Mouse (Mus musculus): ENCODE results near the gene Hip1. TPM values are rescaled to one million over a fixed set of nuclear protein-coding genes. Genes with fewer than 3 reads are reported as not detected.

Gene Hip1
- polyA plus RNA-seq, 1 experiment from 2014 or later: 51.3 TPM

GRCm38 (mm10) chr5:135478877-135479600, 65.9 kb downstream of the Hip1 start:
- Histone ChIP-seq H3K4me3 (no peak overlapping the region), H3K27me3 (ENCODE audit: insufficient read depth, poor library complexity, severe bottlenecking) (no peaks in the 10 kb centered on the region), H3K36me3 (peaks cover 85% of the 10 kb centered on the region), H3K27ac (no peak overlapping the region), H3K9me3 (no peaks in the 10 kb centered on the region), H3K4me1 (replicated peaks) (peaks cover 8% of the 10 kb centered on the region; the same call in 1 of the 2 replicates)
- 93% methylated on average over 12 of the region's 12 CpGs for WGBS
- no peak for DNase-seq (ENCODE audit: low spot score)

- 85% methylated on average over 5 of the region's 5 CpGs for WGBS
- H3K36me3 ChIP-seq: peaks cover 78% of the 10 kb centered on the region
These were observed 68.7 kb downstream of the Hip1 start for GRCm38 (mm10) chr5:135476199-135476598.

GRCm38 (mm10) chr5:135472405-135472804, 72.5 kb downstream of the Hip1 start:
- WGBS: 97% methylated on average over 6 of the region's 6 CpGs
- H3K4me3 ChIP-seq: no peak overlapping the region
- peaks cover 4% of the 10 kb centered on the region; the same call in 1 of the 2 replicates for H3K9me3 ChIP-seq
- no peak overlapping the region for H3K27ac ChIP-seq
- peaks cover 57% of the 10 kb centered on the region for H3K36me3 ChIP-seq
- peaks cover 8% of the 10 kb centered on the region; the same call in 1 of the 2 replicates for H3K4me1 ChIP-seq (replicated peaks)
- H3K27me3 ChIP-seq (ENCODE audit: insufficient read depth, poor library complexity, severe bottlenecking): no peaks in the 10 kb centered on the region
- no peak for DNase-seq (ENCODE audit: low spot score)

More at GRCm38 (mm10) chr5:135476199-135476598, 68.7 kb downstream of the Hip1 start:
- DNase-seq (ENCODE audit: low spot score): no peak
- no peaks in the 10 kb centered on the region for H3K9me3 ChIP-seq
- no peaks in the 10 kb centered on the region for H3K27me3 ChIP-seq (ENCODE audit: insufficient read depth, poor library complexity, severe bottlenecking)
- H3K27ac ChIP-seq: 0 out of 2 replicates have a peak overlapping the region, but pooled peaks have one; percentile 12
- H3K4me1 ChIP-seq (replicated peaks): peaks cover 8% of the 10 kb centered on the region; the same call in 1 of the 2 replicates
- H3K4me3 ChIP-seq: no peak overlapping the region

- Histone ChIP-seq H3K4me1 (replicated peaks) (peaks cover 9% of the 10 kb centered on the region; the same call in 1 of the 2 replicates), H3K27me3 (ENCODE audit: insufficient read depth, poor library complexity, severe bottlenecking) (no peaks in the 10 kb centered on the region), H3K27ac (no peak overlapping the region), H3K4me3 (no peak overlapping the region), H3K36me3 (peaks cover 63% of the 10 kb centered on the region), H3K9me3 (peaks cover 4% of the 10 kb centered on the region; the same call in 1 of the 2 replicates)
- over 99% methylated on average over 4 of the region's 4 CpGs for WGBS
- DNase-seq (ENCODE audit: low spot score): no peak
These were observed 73.2 kb downstream of the Hip1 start for GRCm38 (mm10) chr5:135471747-135472146.

- no peak for DNase-seq (ENCODE audit: low spot score)
- H3K36me3 ChIP-seq: peaks cover 53% of the 10 kb centered on the region
- H3K4me3 ChIP-seq: no peak overlapping the region
- 95% methylated on average over 6 of the region's 6 CpGs for WGBS
- no peak overlapping the region for H3K27ac ChIP-seq
- H3K4me1 ChIP-seq (replicated peaks): peaks cover 14% of the 10 kb centered on the region
- no peaks in the 10 kb centered on the region for H3K27me3 ChIP-seq (ENCODE audit: insufficient read depth, poor library complexity, severe bottlenecking)
- H3K9me3 ChIP-seq: peaks cover 4% of the 10 kb centered on the region; the same call in 1 of the 2 replicates
These were observed 76.6 kb downstream of the Hip1 start for GRCm38 (mm10) chr5:135468280-135468679.

- Histone ChIP-seq H3K9me3 (peaks cover 7% of the 10 kb centered on the region; the same call in 1 of the 2 replicates), H3K27me3 (ENCODE audit: insufficient read depth, poor library complexity, severe bottlenecking) (no peaks in the 10 kb centered on the region), H3K4me3 (no peak overlapping the region), H3K4me1 (replicated peaks) (peaks cover 14% of the 10 kb centered on the region), H3K36me3 (peaks cover 62% of the 10 kb centered on the region), H3K27ac (peak overlapping the region; percentile 69)
- DNase-seq (ENCODE audit: low spot score): peak; percentile 29
- 62% methylated on average over 7 of the region's 7 CpGs for WGBS
These were observed 79.1 kb downstream of the Hip1 start for GRCm38 (mm10) chr5:135465833-135466291.

GRCm38 (mm10) chr5:135463380-135463779, 81.5 kb downstream of the Hip1 start:
- Histone ChIP-seq H3K27me3 (ENCODE audit: insufficient read depth, poor library complexity, severe bottlenecking) (no peaks in the 10 kb centered on the region), H3K27ac (no peak overlapping the region), H3K9me3 (peaks cover 7% of the 10 kb centered on the region; the same call in 1 of the 2 replicates), H3K36me3 (peaks cover 83% of the 10 kb centered on the region), H3K4me3 (no peak overlapping the region), H3K4me1 (replicated peaks) (peaks cover 19% of the 10 kb centered on the region)
- 91% methylated on average over 8 of the region's 8 CpGs for WGBS
- no peak for DNase-seq (ENCODE audit: low spot score)

- Histone ChIP-seq H3K27me3 (ENCODE audit: insufficient read depth, poor library complexity, severe bottlenecking) (no peaks in the 10 kb centered on the region), H3K9me3 (peaks cover 3% of the 10 kb centered on the region; the same call in 1 of the 2 replicates), H3K27ac (0 out of 2 replicates have a peak overlapping the region, but pooled peaks have one; percentile 46), H3K4me3 (no peak overlapping the region), H3K36me3 (peaks cover 86% of the 10 kb centered on the region), H3K4me1 (replicated peaks) (peaks cover 9% of the 10 kb centered on the region)
- WGBS: 83% methylated on average over 4 of the region's 4 CpGs
- DNase-seq (ENCODE audit: low spot score): no peak
These were observed 84.1 kb downstream of the Hip1 start for GRCm38 (mm10) chr5:135460833-135461173.

- Histone ChIP-seq H3K4me1 (replicated peaks) (peaks cover 5% of the 10 kb centered on the region), H3K27ac (0 out of 2 replicates have a peak overlapping the region, but pooled peaks have one; percentile 46), H3K36me3 (peaks cover 91% of the 10 kb centered on the region), H3K27me3 (ENCODE audit: insufficient read depth, poor library complexity, severe bottlenecking) (no peaks in the 10 kb centered on the region), H3K9me3 (peaks cover 5% of the 10 kb centered on the region; the same call in 1 of the 2 replicates), H3K4me3 (no peak overlapping the region)
- WGBS: 80% methylated on average over 12 of the region's 12 CpGs
- no peak for DNase-seq (ENCODE audit: low spot score)
These were observed 84.6 kb downstream of the Hip1 start for GRCm38 (mm10) chr5:135460152-135460832.

GRCm38 (mm10) chr5:135459486-135459885, 85.4 kb downstream of the Hip1 start:
- WGBS: 79% methylated on average over 3 of the region's 3 CpGs

GRCm38 (mm10) chr5:135457961-135458360, 87.0 kb downstream of the Hip1 start:
- H3K4me3 ChIP-seq: no peak overlapping the region
- peaks cover 100% of the 10 kb centered on the region for H3K36me3 ChIP-seq
- 93% methylated on average over 16 of the region's 16 CpGs for WGBS
- H3K27ac ChIP-seq: no peak overlapping the region
- DNase-seq (ENCODE audit: low spot score): no peak
- H3K9me3 ChIP-seq: peaks cover 19% of the 10 kb centered on the region
- peaks cover 5% of the 10 kb centered on the region for H3K4me1 ChIP-seq (replicated peaks)
- H3K27me3 ChIP-seq (ENCODE audit: insufficient read depth, poor library complexity, severe bottlenecking): no peaks in the 10 kb centered on the region

More at GRCm38 (mm10) chr5:135459486-135459885, 85.4 kb downstream of the Hip1 start:
- DNase-seq (ENCODE audit: low spot score): no peak
- Histone ChIP-seq H3K4me1 (replicated peaks) (peaks cover 5% of the 10 kb centered on the region), H3K27ac (no peak overlapping the region), H3K4me3 (no peak overlapping the region), H3K27me3 (ENCODE audit: insufficient read depth, poor library complexity, severe bottlenecking) (no peaks in the 10 kb centered on the region), H3K9me3 (peaks cover 13% of the 10 kb centered on the region), H3K36me3 (peaks cover 99% of the 10 kb centered on the region)

- Histone ChIP-seq H3K4me1 (replicated peaks) (peaks cover 5% of the 10 kb centered on the region), H3K27ac (no peak overlapping the region), H3K36me3 (peaks cover 100% of the 10 kb centered on the region), H3K9me3 (peaks cover 17% of the 10 kb centered on the region), H3K27me3 (ENCODE audit: insufficient read depth, poor library complexity, severe bottlenecking) (no peaks in the 10 kb centered on the region), H3K4me3 (no peak overlapping the region)
- 95% methylated on average over 9 of the region's 9 CpGs for WGBS
- DNase-seq (ENCODE audit: low spot score): no peak
These were observed 88.4 kb downstream of the Hip1 start for GRCm38 (mm10) chr5:135456515-135456914.

- Histone ChIP-seq H3K27ac (no peak overlapping the region), H3K4me1 (replicated peaks) (no peaks in the 10 kb centered on the region), H3K36me3 (peaks cover 100% of the 10 kb centered on the region), H3K9me3 (peaks cover 17% of the 10 kb centered on the region), H3K4me3 (no peak overlapping the region), H3K27me3 (ENCODE audit: insufficient read depth, poor library complexity, severe bottlenecking) (no peaks in the 10 kb centered on the region)
- DNase-seq (ENCODE audit: low spot score): no peak
- 92% methylated on average over 2 of the region's 2 CpGs for WGBS
These were observed 90.7 kb downstream of the Hip1 start for GRCm38 (mm10) chr5:135454256-135454655.
